Mouse (Mus musculus): ENCODE measurements around the gene Reg3g.
"Not testable (repeated sequence)": the region's sequence is repeated elsewhere in the genome, so short reads cannot be mapped to it uniquely, and the experiment has no call there.

The Reg3g gene

GRCm38 (mm10) chr6:78468772-78469171 is at the start of gene Reg3g:
TSS of gene Reg3g (minus strand) at chr6:78468872.
- DNase-seq (ENCODE audit: extremely low spot score, low read depth, low spot score), result no peak

- no peak for DNase-seq (ENCODE audit: extremely low spot score, low read depth, low spot score)
Measured at GRCm38 (mm10) chr6:78515777-78516446, 47.2 kb upstream of the Reg3g start.

GRCm38 (mm10) chr6:78512833-78513232 is 44.2 kb upstream of the Reg3g start:
- DNase-seq (ENCODE audit: extremely low spot score, low read depth, low spot score), result peak; percentile 31

- DNase-seq (ENCODE audit: extremely low spot score, low read depth, low spot score), result no peak
Measured at GRCm38 (mm10) chr6:78510173-78510900, 41.7 kb upstream of the Reg3g start.

- no peak for DNase-seq (ENCODE audit: extremely low spot score, low read depth, low spot score)
Measured at GRCm38 (mm10) chr6:78505745-78506144, 37.1 kb upstream of the Reg3g start.

- no peak for DNase-seq (ENCODE audit: extremely low spot score, low read depth, low spot score)
Measured at GRCm38 (mm10) chr6:78494633-78495032, 26.0 kb upstream of the Reg3g start.

- no peak for DNase-seq (ENCODE audit: extremely low spot score, low read depth, low spot score)
Measured at GRCm38 (mm10) chr6:78469287-78469686, 615 bp upstream of the Reg3g start.

- no peak for DNase-seq (ENCODE audit: extremely low spot score, low read depth, low spot score)
Measured at GRCm38 (mm10) chr6:78463266-78463665, 5.4 kb downstream of the Reg3g start.

GRCm38 (mm10) chr6:78462360-78462759 is 6.3 kb downstream of the Reg3g start:
- DNase-seq (ENCODE audit: extremely low spot score, low read depth, low spot score), result no peak

- no peak for DNase-seq (ENCODE audit: extremely low spot score, low read depth, low spot score)
Measured at GRCm38 (mm10) chr6:78460191-78460825, 8.4 kb downstream of the Reg3g start.

GRCm38 (mm10) chr6:78452804-78453203 is 15.9 kb downstream of the Reg3g start:
- DNase-seq (ENCODE audit: extremely low spot score, low read depth, low spot score), result no peak

GRCm38 (mm10) chr6:78448409-78448808 is 20.3 kb downstream of the Reg3g start:
- no peak for DNase-seq (ENCODE audit: extremely low spot score, low read depth, low spot score)

GRCm38 (mm10) chr6:78447202-78447601 is 21.5 kb downstream of the Reg3g start:
- no peak for DNase-seq (ENCODE audit: extremely low spot score, low read depth, low spot score)

- DNase-seq (ENCODE audit: extremely low spot score, low read depth, low spot score), result no peak
Measured at GRCm38 (mm10) chr6:78425497-78425896, 43.2 kb downstream of the Reg3g start.

- not testable (repeated sequence) for DNase-seq (ENCODE audit: extremely low spot score, low read depth, low spot score)
Measured at GRCm38 (mm10) chr6:78422411-78422810, 46.3 kb downstream of the Reg3g start, which contains the start of gene Reg1. TSS of gene Reg1 (plus strand) at chr6:78422711.

Data from hindlimb bud, embryonic 11.5 days (tissue).